Mouse (Mus musculus) G1E (cell line): ENCODE results near the gene Olfml1. TPM values are rescaled to one million over a fixed set of nuclear protein-coding genes. Genes with fewer than 3 reads are reported as not detected.

ENCODE experiments used
- ATAC-seq: 2 replicates; pipeline ENCODE4 v1.8.0; 2016; ENCODE audit warnings: mild to moderate bottlenecking; ENCODE audit not compliant: insufficient number of reproducible peaks, poor library complexity, low FRiP score, severe bottlenecking; ENCODE audit errors: extremely low read depth
- DNase-seq: peaks from one replicate; pipeline ENCODE4 v3.0.0; 2012; ENCODE audit warnings: low spot score
- H3K27me3 ChIP-seq: 2 replicates; pipeline ENCODE4 v1.6.1; 2012; ENCODE audit warnings: mild to moderate bottlenecking, low read length, inconsistent platforms; ENCODE audit not compliant: insufficient read depth
- H3K36me3 ChIP-seq: replicated peaks from 2 replicates; pipeline ENCODE3; 2012; ENCODE audit warnings: mild to moderate bottlenecking, inconsistent platforms
- H3K4me1 ChIP-seq: 2 replicates; pipeline ENCODE4 v1.6.1; 2012; ENCODE audit warnings: low read depth, low read length, inconsistent platforms, mixed read lengths; ENCODE audit not compliant: insufficient read depth
- H3K4me3 ChIP-seq: 2 replicates; pipeline ENCODE4 v1.5.1; 2012; ENCODE audit warnings: low read depth, mild to moderate bottlenecking, inconsistent platforms, low read length, moderate library complexity, mixed read lengths
- H3K9me3 ChIP-seq: replicated peaks from 2 replicates; pipeline ENCODE4 v1.6.1; 2012; ENCODE audit warnings: inconsistent platforms
- CTCF ChIP-seq: IDR thresholded peaks from 2 replicates; pipeline ENCODE4 v1.5.1; 2012; ENCODE audit warnings: low read depth, low read length, inconsistent platforms, mixed read lengths
- GATA1 ChIP-seq: IDR thresholded peaks from 2 replicates; pipeline ENCODE4 v1.6.1; 2012; ENCODE audit warnings: borderline replicate concordance, low read length, inconsistent platforms, mixed read lengths
- GATA2 ChIP-seq: IDR thresholded peaks from 2 replicates; pipeline ENCODE4 v1.6.1; 2012; ENCODE audit warnings: low read depth, low read length, inconsistent platforms, borderline replicate concordance
- POLR2AphosphoS5 ChIP-seq: IDR thresholded peaks from 2 replicates; pipeline ENCODE4 v1.6.1; 2012; ENCODE audit warnings: low read depth, low read length, inconsistent platforms; ENCODE audit not compliant: insufficient replicate concordance
- TAL1 ChIP-seq: conservative IDR thresholded peaks from 2 replicates; pipeline ENCODE4 v1.6.1; 2012; ENCODE audit warnings: low read depth, low read length, inconsistent platforms, mixed read lengths
- polyA plus RNA-seq: library from polyadenylated mRNA; stranded (reverse); fragments of >175 nt; gene quantifications from 2 replicates; pipeline ENCODE4 v1.2.3, GENCODE M21; 2012
- total RNA-seq, 2 experiments: library from RNA; stranded (forward) in 1 of 2; stranded (reverse) in 1 of 2; fragments of 200-1000 nt in 1 of 2; fragments of >200 nt in 1 of 2; fragmentation: Nextera tagmentation in 1 of 2; gene quantifications; 2 replicates each; pipeline ENCODE4 v1.2.3; 2014 to 2017

Olfml1 gene
- total RNA-seq (2014; fragmentation: Nextera tagmentation) (not detected in 2 replicates), total RNA-seq (2017) (0.17 TPM in 1 of 2 replicates, not detected in the other), polyA plus RNA-seq (not detected in 2 replicates)

GRCm38 (mm10) chr7:107567261-107567671 lies at the start of gene Olfml1:
Gene Olfml1 (plus strand): TSS chr7:107567446.
- no peak within 1 kb of the TSS for H3K4me3 ChIP-seq

GRCm38 (mm10) chr7:107519256-107520025 lies 47.8 kb upstream of the Olfml1 start:
- Histone ChIP-seq H3K9me3 (peaks cover 43% of the 10 kb centered on the region), H3K4me3 (no peak overlapping the region), H3K27me3 (no peaks in the 10 kb centered on the region), H3K36me3 (no peaks in the 10 kb centered on the region), H3K4me1 (no peaks in the 10 kb centered on the region)
- DNase-seq = no peak
- ATAC-seq = no peak
- no peak for TF ChIP-seq GATA2
- TF ChIP-seq POLR2AphosphoS5 = no peak
- TF ChIP-seq GATA1 = no peak
- TF ChIP-seq TAL1 = no peak
- no peak for TF ChIP-seq CTCF

More at GRCm38 (mm10) chr7:107567261-107567671, at the start of gene Olfml1:
- Histone ChIP-seq H3K36me3 (no peaks in the 10 kb centered on the region), H3K4me1 (no peaks in the 10 kb centered on the region), H3K9me3 (peaks cover 16% of the 10 kb centered on the region), H3K27me3 (no peaks in the 10 kb centered on the region)
- DNase-seq = no peak
- ATAC-seq = no peak
- TF ChIP-seq TAL1 = no peak

GRCm38 (mm10) chr7:107521411-107521810 lies 45.8 kb upstream of the Olfml1 start:
- DNase-seq (no peak), ATAC-seq (no peak)
- Histone ChIP-seq H3K4me1 (no peaks in the 10 kb centered on the region), H3K27me3 (no peaks in the 10 kb centered on the region), H3K9me3 (peaks cover 43% of the 10 kb centered on the region), H3K36me3 (no peaks in the 10 kb centered on the region), H3K4me3 (no peak overlapping the region)
- no peak for TF ChIP-seq POLR2AphosphoS5
- TF ChIP-seq GATA2 = no peak
- no peak for TF ChIP-seq TAL1
- TF ChIP-seq CTCF = no peak
- TF ChIP-seq GATA1 = no peak

- Histone ChIP-seq H3K4me1 (no peaks in the 10 kb centered on the region), H3K27me3 (no peaks in the 10 kb centered on the region), H3K36me3 (no peaks in the 10 kb centered on the region), H3K9me3 (peaks cover 25% of the 10 kb centered on the region), H3K4me3 (no peak overlapping the region)
- DNase-seq = no peak
- TF ChIP-seq GATA1 (no peak), GATA2 (no peak)
- ATAC-seq = no peak
Observed at GRCm38 (mm10) chr7:107526299-107526698, 40.9 kb upstream of the Olfml1 start.

GRCm38 (mm10) chr7:107528169-107528772 lies 39.0 kb upstream of the Olfml1 start:
- H3K27me3 ChIP-seq = no peaks in the 10 kb centered on the region
- no peak for TF ChIP-seq TAL1
- TF ChIP-seq GATA1 = no peak
- TF ChIP-seq GATA2 = no peak
- no peak for TF ChIP-seq POLR2AphosphoS5
- TF ChIP-seq CTCF = no peak
- DNase-seq = no peak
- ATAC-seq = no peak
- H3K4me1 ChIP-seq = no peaks in the 10 kb centered on the region
- no peaks in the 10 kb centered on the region for H3K36me3 ChIP-seq
- no peak overlapping the region for H3K4me3 ChIP-seq
- H3K9me3 ChIP-seq = peaks cover 25% of the 10 kb centered on the region

GRCm38 (mm10) chr7:107529364-107529763 lies 37.9 kb upstream of the Olfml1 start:
- DNase-seq (no peak), ATAC-seq (no peak)
- Histone ChIP-seq H3K27me3 (no peaks in the 10 kb centered on the region), H3K36me3 (no peaks in the 10 kb centered on the region), H3K4me3 (no peak overlapping the region), H3K4me1 (no peaks in the 10 kb centered on the region), H3K9me3 (peaks cover 31% of the 10 kb centered on the region)
- TF ChIP-seq TAL1 (no peak), GATA1 (no peak), POLR2AphosphoS5 (no peak), GATA2 (no peak), CTCF (no peak)
